Mouse (Mus musculus) forebrain, embryonic 16.5 days (tissue): ENCODE measurements around the gene Spem1. TPM values are rescaled to one million over a fixed set of nuclear protein-coding genes. Genes with fewer than 3 reads are reported as not detected.

ENCODE experiments used
- ATAC-seq: fragments of 200-750 bp; cut with Nextera tagmentation; 2 replicates; pipeline ENCODE4 v1.8.0; 2017; ENCODE audit warnings: mild to moderate bottlenecking, moderate library complexity
- H3K27ac ChIP-seq: fragments of 300-500 bp; sonication (generic); 2 replicates; pipeline ENCODE4 v1.5.1; 2014; ENCODE audit warnings: low read length, control low read depth
- H3K27me3 ChIP-seq: fragments of 300-500 bp; sonication (generic); replicated peaks from 2 replicates; pipeline ENCODE4 v1.6.1; 2014; ENCODE audit warnings: low read length; ENCODE audit not compliant: control insufficient read depth, insufficient read depth
- H3K36me3 ChIP-seq: fragments of 300-500 bp; sonication (generic); 2 replicates; pipeline ENCODE4 v1.6.1; 2014; ENCODE audit not compliant: control insufficient read depth, insufficient read depth
- H3K4me1 ChIP-seq: fragments of 300-500 bp; sonication (generic); replicated peaks from 2 replicates; pipeline ENCODE4 v1.6.1; 2014; ENCODE audit warnings: low read length; ENCODE audit not compliant: control insufficient read depth, insufficient read depth
- H3K4me2 ChIP-seq: fragments of 300-500 bp; sonication (generic); 2 replicates; pipeline ENCODE4 v1.6.1; 2014; ENCODE audit warnings: mild to moderate bottlenecking, low read length, control low read depth
- H3K4me3 ChIP-seq: fragments of 300-500 bp; sonication (generic); replicated peaks from 2 replicates; pipeline ENCODE4 v1.5.1; 2014; ENCODE audit warnings: mild to moderate bottlenecking, low read length, control low read depth
- H3K9ac ChIP-seq: fragments of 300-500 bp; sonication (generic); replicated peaks from 2 replicates; pipeline ENCODE4 v1.6.1; 2014; ENCODE audit warnings: low read depth, low read length, control low read depth
- H3K9me3 ChIP-seq: fragments of 300-500 bp; sonication (generic); 2 replicates; pipeline ENCODE4 v1.6.1; 2016; ENCODE audit warnings: low read length; ENCODE audit not compliant: control insufficient read depth
- WGBS: fragments of 180-500 bp; shearing (Covaris S2); extraction: QIAGEN DNeasy Blood & Tissue Kit; methylation state at CpG from one replicate; pipeline ENCODE4 v1.1.7; 2014; 5-methylcytosine and 5-hydroxymethylcytosine counted together
- polyA plus RNA-seq: library from polyadenylated mRNA; unstranded; fragments of >200 nt; fragmentation: Nextera tagmentation; extraction: Ambion mirVana; gene quantifications from 2 replicates; pipeline ENCODE4 v1.2.1, GENCODE M21; 2015

Spem1 gene
- polyA plus RNA-seq, 1 experiment from 2014 or later, result 0.75 TPM

DNA sequence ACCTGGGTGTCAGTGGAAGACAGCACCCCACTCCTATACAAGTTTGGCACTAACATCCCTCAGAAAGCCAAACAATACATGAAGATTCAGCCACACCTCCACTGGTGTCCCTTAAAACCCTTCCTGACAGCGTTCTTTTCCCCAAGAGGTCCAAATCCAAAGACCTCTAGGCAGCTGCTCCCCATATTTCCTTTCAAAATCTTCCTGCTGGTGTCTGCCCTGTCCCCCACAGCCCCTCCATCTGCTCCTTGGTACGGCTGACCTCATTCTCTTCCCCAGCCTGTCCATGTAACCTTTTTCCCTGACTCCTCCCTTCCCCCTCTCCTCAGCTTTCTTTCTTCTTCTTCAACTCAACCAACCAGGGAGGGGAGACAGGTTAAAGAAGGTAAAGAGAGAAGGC lies 1.5 kb upstream of the Spem1 start:
- ATAC-seq, result no peak
- H3K4me2 ChIP-seq, result no peak overlapping the region
- WGBS, result 80% methylated on average over 2 of the region's 2 CpGs

DNA sequence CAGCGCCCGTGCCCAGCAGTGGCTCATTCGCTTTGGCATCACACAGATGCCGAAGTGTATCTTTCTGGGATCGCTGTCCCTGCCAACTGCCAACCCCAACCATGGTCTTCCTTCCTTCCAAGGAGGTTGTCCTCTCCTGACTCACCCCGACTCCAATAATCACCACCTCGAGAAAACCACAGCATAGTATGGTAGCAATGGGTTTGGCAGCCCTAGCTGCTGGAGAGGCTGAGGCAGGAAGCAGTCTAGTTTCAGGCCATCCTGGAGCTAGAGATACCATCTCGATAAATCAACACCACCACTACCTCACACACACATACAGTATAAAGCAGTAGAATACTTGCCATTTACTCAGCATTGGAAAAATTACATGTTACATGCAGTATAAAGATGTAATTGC lies 3.1 kb downstream of the Spem1 start:
- Histone ChIP-seq H3K36me3 (peaks cover under 1% of the 10 kb centered on the region; the same call in 1 of the 2 replicates), H3K27ac (no peak overlapping the region), H3K9ac (no peak overlapping the region), H3K9me3 (no peaks in the 10 kb centered on the region), H3K27me3 (no peaks in the 10 kb centered on the region), H3K4me3 (no peak overlapping the region), H3K4me1 (no peaks in the 10 kb centered on the region), H3K4me2 (no peak overlapping the region)
- ATAC-seq, result no peak
- WGBS, result 92% methylated on average over 8 of the region's 8 CpGs

More for the DNA sequence above, 1.5 kb upstream of the Spem1 start:
- H3K4me3 ChIP-seq, result no peak overlapping the region
- no peak overlapping the region for H3K9ac ChIP-seq
- H3K4me1 ChIP-seq, result no peaks in the 10 kb centered on the region
- H3K36me3 ChIP-seq, result peaks cover 32% of the 10 kb centered on the region
- no peaks in the 10 kb centered on the region for H3K9me3 ChIP-seq
- H3K27ac ChIP-seq, result no peak overlapping the region
- H3K27me3 ChIP-seq, result no peaks in the 10 kb centered on the region

DNA sequence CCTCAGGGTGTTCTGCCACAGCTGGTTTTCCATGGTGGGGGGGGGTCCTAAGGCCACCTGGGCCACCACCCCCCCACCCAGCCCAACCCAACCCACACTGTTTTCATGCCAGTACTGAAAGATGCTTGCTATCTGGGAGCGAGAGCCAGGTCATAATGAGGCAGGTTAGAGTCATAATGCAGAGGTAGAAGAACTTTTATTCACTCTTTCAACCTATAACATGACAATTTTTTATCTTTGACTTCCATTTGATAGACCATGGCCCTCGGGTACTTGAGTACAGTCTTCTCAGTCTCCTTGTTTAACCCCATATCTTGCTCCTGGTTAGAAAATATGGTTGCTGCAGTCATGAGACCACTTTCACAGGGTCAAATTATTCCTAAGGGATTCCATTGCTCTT lies 3.6 kb downstream of the Spem1 start, which contains the start of gene Spem2:
Gene Spem2 (minus strand): TSS at position 101 of the 400 bp plus-strand sequence.
- Histone ChIP-seq H3K27ac (no peak within 1 kb of the TSS), H3K9me3 (no peaks in the 10 kb centered on the region), H3K4me1 (no peaks in the 10 kb centered on the region), H3K9ac (no peak within 1 kb of the TSS), H3K4me3 (no peak within 1 kb of the TSS), H3K27me3 (no peaks in the 10 kb centered on the region), H3K36me3 (no peaks in the 10 kb centered on the region), H3K4me2 (no peak within 1 kb of the TSS)
- WGBS, result 88% methylated on average over 2 of the region's 2 CpGs
- no peak for ATAC-seq

DNA sequence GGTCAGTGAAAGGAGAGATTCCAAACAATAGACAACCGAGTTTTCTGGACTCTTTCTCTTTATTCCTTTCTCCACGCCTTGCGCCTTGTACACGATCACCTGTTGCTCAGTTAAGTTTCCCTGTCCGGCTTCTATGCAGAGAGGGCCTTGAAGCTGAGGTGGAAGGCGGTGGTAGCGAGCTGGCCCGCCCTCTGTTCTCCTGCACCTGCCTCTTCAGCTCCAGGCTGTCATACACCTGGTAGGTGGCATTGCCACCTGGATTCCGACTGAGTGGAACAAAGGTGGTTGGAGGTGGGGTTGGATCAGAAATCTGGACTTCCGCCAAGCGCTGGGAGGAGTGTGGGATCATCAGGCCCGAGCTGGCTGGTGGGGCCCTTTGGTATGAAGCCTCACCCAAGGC lies 5.5 kb downstream of the Spem1 start:
- no peak for ATAC-seq
- H3K27ac ChIP-seq, result no peak overlapping the region
- no peaks in the 10 kb centered on the region for H3K36me3 ChIP-seq
- no peaks in the 10 kb centered on the region for H3K27me3 ChIP-seq
- H3K9ac ChIP-seq, result no peak overlapping the region
- no peak overlapping the region for H3K4me2 ChIP-seq
- WGBS, result 92% methylated on average over 12 of the region's 12 CpGs
- no peaks in the 10 kb centered on the region for H3K4me1 ChIP-seq
- no peak overlapping the region for H3K4me3 ChIP-seq
- H3K9me3 ChIP-seq, result no peaks in the 10 kb centered on the region

DNA sequence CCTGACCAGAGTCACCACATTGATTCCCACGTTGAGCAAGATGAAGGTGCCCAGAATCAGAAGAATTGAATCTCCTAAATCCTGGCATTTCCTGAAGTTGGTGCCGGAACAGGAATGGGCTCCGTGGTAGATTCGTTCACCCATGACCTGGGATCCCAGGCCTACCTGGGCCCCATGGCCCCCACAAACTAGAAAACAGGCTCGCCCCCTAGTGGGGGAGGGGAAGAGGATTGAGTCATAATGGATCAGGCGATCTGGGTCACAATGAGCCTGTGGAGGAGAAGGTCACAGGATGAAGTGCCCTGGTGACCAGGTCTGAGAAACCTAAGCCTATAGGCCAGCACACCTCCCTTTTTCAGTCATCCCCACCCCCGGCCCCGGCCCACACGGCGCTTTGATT lies 6.8 kb downstream of the Spem1 start, which contains the start of gene Gm39566:
Gene Gm39566 (minus strand): TSS at position 144 of the 400 bp plus-strand sequence.
- 66% methylated on average over 10 of the region's 10 CpGs for WGBS
- no peaks in the 10 kb centered on the region for H3K9me3 ChIP-seq
- H3K4me3 ChIP-seq, result no peak within 1 kb of the TSS
- no peaks in the 10 kb centered on the region for H3K4me1 ChIP-seq
- no peaks in the 10 kb centered on the region for H3K27me3 ChIP-seq
- H3K4me2 ChIP-seq, result no peak within 1 kb of the TSS
- ATAC-seq, result no peak
- no peak within 1 kb of the TSS for H3K9ac ChIP-seq
- H3K27ac ChIP-seq, result no peak within 1 kb of the TSS
- H3K36me3 ChIP-seq, result no peaks in the 10 kb centered on the region

DNA sequence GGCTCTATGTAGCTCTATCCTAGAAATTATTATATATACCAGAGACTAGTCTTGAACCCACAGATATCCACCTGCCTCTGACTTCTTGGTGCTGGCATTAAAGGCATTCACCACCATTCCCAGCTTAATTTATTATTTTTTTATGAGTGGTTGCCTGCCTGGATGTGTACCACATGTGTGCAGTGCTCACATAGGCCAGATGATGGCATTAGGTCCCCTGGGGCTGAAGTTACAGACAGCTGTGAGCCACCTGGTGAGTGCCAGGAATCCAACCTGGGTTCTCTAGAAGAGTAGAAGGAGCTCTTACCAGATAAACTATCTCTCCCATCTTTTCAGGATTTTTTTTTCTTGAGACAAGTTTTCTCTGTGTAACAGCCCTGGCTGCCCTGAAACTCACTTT lies 11.7 kb downstream of the Spem1 start:
- ATAC-seq, result no peak

DNA sequence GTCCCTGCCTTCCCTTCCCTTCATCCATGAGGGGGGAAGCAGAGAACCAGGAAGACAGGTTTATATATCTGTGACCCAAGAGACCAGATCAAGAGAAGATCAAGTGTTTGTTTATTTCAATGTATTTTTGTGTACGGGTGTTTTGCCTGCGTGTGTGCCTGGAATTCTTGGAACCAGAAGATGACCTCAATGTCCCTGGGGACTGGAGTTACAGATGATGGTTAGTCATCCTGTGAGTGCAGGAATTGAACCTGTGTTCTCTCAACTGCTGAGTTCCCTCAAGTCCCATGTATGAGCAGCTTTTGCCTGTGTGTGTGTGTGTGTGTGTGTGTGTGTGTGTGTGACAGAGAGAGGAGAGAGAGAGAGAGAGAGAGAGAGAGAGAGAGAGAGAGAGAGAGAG lies 14.3 kb downstream of the Spem1 start:
- 85% methylated on average over 2 of the region's 2 CpGs for WGBS

More for the DNA sequence above, 11.7 kb downstream of the Spem1 start:
- Histone ChIP-seq H3K27me3 (peaks cover 6% of the 10 kb centered on the region), H3K4me3 (no peak overlapping the region), H3K9me3 (no peaks in the 10 kb centered on the region), H3K36me3 (no peaks in the 10 kb centered on the region), H3K27ac (no peak overlapping the region), H3K9ac (no peak overlapping the region), H3K4me2 (no peak overlapping the region), H3K4me1 (no peaks in the 10 kb centered on the region)

DNA sequence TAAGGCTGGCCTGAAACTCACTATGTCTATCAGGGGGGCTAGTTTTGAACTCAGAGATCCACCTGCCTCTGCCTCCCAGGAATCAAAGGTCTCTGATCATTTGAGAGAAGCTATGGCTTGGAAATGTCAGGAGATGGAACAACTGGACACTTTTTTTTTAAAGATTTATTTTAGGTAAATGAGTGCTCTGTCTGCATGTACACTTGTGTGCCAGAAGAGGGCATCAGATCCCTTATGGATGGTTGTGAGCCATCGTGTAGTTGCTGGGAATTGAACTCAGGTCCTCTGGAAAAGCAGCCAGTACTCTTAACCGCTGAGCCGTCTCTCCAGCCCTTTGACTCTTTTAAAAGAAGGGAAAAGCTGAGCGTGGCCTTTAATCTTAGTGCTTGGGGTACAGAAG lies 15.6 kb downstream of the Spem1 start:
- 81% methylated on average over 4 of the region's 4 CpGs for WGBS
- H3K9ac ChIP-seq, result no peak overlapping the region
- peaks cover 19% of the 10 kb centered on the region for H3K27me3 ChIP-seq
- no peak for ATAC-seq
- no peak overlapping the region for H3K27ac ChIP-seq
- no peaks in the 10 kb centered on the region for H3K9me3 ChIP-seq
- peaks cover 36% of the 10 kb centered on the region for H3K4me1 ChIP-seq
- no peaks in the 10 kb centered on the region for H3K36me3 ChIP-seq
- H3K4me3 ChIP-seq, result no peak overlapping the region
- no peak overlapping the region for H3K4me2 ChIP-seq

More for the DNA sequence above, 14.3 kb downstream of the Spem1 start:
- H3K36me3 ChIP-seq, result no peaks in the 10 kb centered on the region
- H3K27me3 ChIP-seq, result peaks cover 19% of the 10 kb centered on the region
- no peak overlapping the region for H3K27ac ChIP-seq
- no peaks in the 10 kb centered on the region for H3K9me3 ChIP-seq
- H3K4me1 ChIP-seq, result peaks cover 24% of the 10 kb centered on the region
- no peak overlapping the region for H3K9ac ChIP-seq
- no peak overlapping the region for H3K4me2 ChIP-seq
- no peak for ATAC-seq
- H3K4me3 ChIP-seq, result no peak overlapping the region

DNA sequence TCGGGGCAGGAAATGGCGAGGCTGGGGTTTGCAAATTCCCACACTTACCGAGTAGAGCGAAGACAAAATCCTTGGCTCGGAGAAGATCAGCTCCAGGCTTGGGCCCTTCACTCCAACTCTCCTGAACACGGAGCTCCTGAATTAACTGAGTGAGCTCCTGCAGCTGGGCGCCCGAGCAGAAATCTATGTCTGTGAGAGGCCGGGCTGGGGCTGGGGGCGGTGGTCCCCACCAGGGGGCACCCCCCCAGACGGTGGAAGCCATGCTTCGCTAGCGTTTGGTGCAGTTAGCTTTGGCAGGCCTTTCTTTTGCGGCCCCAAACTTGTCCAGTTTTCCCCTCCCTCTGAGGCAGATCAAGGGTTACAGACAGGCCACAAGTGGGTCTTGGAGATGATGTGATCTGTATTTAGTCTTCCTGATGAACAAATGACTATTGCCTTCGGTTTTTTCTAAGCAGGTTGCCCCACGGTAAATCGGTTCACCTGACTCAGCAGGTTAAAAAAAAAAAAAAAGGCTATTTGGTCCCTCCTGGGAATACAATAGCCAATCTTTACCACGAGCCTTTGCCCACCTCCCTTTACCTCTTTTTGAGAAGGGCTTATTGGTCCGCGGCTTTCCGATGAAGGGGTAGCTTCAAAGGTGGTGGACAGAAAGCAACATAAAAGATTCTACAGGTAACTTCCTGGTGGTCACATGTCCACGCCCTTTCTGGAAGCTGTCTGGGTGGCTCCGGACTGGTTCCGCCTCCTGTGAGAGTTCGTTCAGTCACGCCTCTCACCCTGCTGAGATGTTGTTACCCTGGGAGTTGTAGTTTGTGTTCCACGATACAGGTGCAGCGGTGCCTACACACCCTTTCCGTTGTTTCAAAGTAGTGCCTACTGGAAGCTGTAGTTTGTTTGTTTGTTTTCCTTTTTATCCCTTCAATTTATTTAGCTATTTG lies 16.7 kb downstream of the Spem1 start, which contains the start of gene Tmem102:
Gene Tmem102 (minus strand): TSS at position 653 of the 938 bp plus-strand sequence.
- Histone ChIP-seq H3K4me2 (peak within 1 kb of the TSS; percentile 83), H3K27me3 (peaks cover 19% of the 10 kb centered on the region), H3K27ac (no peak within 1 kb of the TSS), H3K9me3 (no peaks in the 10 kb centered on the region), H3K36me3 (no peaks in the 10 kb centered on the region), H3K9ac (no peak within 1 kb of the TSS), H3K4me3 (no peak within 1 kb of the TSS), H3K4me1 (peaks cover 39% of the 10 kb centered on the region)
- ATAC-seq, result no peak
- WGBS, result 7% methylated on average over 29 of the region's 29 CpGs
